Mouse (Mus musculus) bone marrow, adult 2 months (tissue): Measurements from ENCODE around the gene Vmn1r193. TPM values are rescaled to one million over a fixed set of nuclear protein-coding genes. Genes with fewer than 3 reads are reported as not detected.
"Not testable (repeated sequence)": the region's sequence is repeated elsewhere in the genome, so short reads cannot be mapped to it uniquely, and the experiment has no call there.

Experiments used
- H3K27ac ChIP-seq: fragments of 200-500 bp; 2 replicates; pipeline ENCODE4 v1.5.1; 2012; ENCODE audit warnings: low read depth, mild to moderate bottlenecking, control low read depth, inconsistent platforms, low read length; ENCODE audit not compliant: control insufficient read depth, poor library complexity, insufficient read depth
- H3K4me1 ChIP-seq: fragments of 200-500 bp; 2 replicates; pipeline ENCODE4 v1.6.1; 2011; ENCODE audit warnings: low read length; ENCODE audit not compliant: control insufficient read depth, insufficient read depth
- H3K4me3 ChIP-seq: fragments of 200-500 bp; replicated peaks from 2 replicates; pipeline ENCODE3; 2011; ENCODE audit warnings: mild to moderate bottlenecking, low read depth, low read length, control low read depth; ENCODE audit not compliant: control insufficient read depth
- CTCF ChIP-seq: fragments of 200-500 bp; IDR thresholded peaks from 2 replicates; pipeline ENCODE4 v1.5.1; 2011; ENCODE audit warnings: low read length, control low read depth; ENCODE audit not compliant: control insufficient read depth, insufficient read depth
- POLR2A ChIP-seq: fragments of 200-500 bp; IDR thresholded peaks from 2 replicates; pipeline ENCODE4 v1.6.1; 2011; ENCODE audit warnings: low read depth, mild to moderate bottlenecking, control low read depth, low read length, borderline replicate concordance; ENCODE audit not compliant: control insufficient read depth
- WGBS: fragments of 180-500 bp; shearing (Covaris S2); methylation state at CpG from one replicate; pipeline ENCODE4 v1.1.7; 2018; 5-methylcytosine and 5-hydroxymethylcytosine counted together
- polyA plus RNA-seq: library from polyadenylated mRNA; stranded (reverse); fragments of >200 nt; gene quantifications from 2 replicates; pipeline ENCODE4 v1.2.4, GENCODE M21; 2011; ENCODE audit warnings: low replicate concordance; ENCODE audit not compliant: missing spikeins, insufficient read depth, insufficient read length

Vmn1r193 gene
- polyA plus RNA-seq, result 0.42 and 0.72 TPM in 2 replicates

DNA sequence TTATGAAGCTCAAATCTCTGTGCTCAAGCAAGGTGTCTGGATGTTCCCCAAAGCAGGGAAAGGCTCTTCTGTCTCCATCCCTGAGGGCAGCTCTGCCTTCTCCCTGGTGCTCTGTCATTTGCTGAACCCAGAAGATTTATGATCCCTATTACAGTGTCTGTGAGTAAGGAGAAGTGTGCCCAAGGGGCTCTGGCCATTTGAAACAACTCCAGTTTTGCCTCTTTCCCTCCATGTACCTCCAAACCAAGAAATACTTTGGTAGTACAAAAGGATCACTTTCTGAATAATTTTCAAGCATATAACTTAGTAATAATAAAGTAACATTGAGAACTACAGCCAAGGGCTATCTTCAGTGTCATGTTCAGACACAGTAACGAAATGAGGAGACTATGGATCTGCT is at the start of gene Vmn1r193:
Vmn1r193 (minus strand) TSS at position 101 of the 400 bp plus-strand sequence.
- not testable (repeated sequence) for H3K4me3 ChIP-seq, H3K4me1 ChIP-seq, H3K27ac ChIP-seq
- 57% methylated on average over 1 of the region's 1 CpGs for WGBS

DNA sequence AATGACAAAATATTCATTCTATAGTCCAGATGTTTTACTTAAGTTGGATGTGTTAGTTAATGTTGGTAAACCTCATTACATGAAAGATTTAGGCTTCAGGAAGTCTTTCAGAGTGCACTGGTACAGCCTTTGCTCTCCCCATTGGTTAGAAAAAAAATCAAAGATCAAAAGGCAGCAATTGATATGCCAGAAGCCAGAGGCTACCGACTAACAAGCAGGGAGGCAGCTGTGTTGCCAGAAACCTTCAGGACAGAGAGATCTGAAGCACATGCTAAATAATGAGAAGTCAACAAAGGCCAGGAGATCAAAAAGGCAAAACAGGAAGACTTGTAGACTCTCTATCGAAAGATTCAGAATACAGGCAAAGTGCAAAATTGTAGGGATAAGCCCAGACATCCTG is 48.8 kb upstream of the Vmn1r193 start:
- no peak overlapping the region for H3K4me3 ChIP-seq
- 33% methylated on average over 2 of the region's 2 CpGs for WGBS
- H3K27ac ChIP-seq, result no peak overlapping the region
- TF ChIP-seq POLR2A (no peak), CTCF (no peak)
- no peaks in the 10 kb centered on the region for H3K4me1 ChIP-seq

DNA sequence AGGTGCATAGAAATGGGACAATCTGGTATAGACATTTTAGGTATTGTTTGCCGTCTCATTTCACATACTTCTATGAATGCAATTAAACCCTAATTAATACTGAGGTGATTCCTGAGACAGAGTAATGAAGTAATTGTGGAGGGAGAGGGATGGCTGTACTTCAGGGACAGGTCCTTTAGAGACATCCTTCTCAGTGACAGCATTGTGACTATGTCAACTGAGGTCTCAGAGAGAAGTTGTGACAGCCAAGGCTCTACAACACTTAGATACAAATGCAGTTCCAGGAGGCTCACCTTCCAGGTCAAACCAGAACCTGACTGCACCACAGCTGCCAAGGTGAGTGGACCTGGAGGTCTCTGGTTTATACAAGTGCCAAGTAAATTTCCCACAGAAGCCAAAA is 47.3 kb upstream of the Vmn1r193 start, which contains the start of gene Vmn1r195:
Vmn1r195 (plus strand) TSS at position 301 of the 400 bp plus-strand sequence.
- not testable (repeated sequence) for H3K27ac ChIP-seq, H3K4me1 ChIP-seq, H3K4me3 ChIP-seq
- WGBS, result 72% methylated on average over 1 of the region's 1 CpGs

DNA sequence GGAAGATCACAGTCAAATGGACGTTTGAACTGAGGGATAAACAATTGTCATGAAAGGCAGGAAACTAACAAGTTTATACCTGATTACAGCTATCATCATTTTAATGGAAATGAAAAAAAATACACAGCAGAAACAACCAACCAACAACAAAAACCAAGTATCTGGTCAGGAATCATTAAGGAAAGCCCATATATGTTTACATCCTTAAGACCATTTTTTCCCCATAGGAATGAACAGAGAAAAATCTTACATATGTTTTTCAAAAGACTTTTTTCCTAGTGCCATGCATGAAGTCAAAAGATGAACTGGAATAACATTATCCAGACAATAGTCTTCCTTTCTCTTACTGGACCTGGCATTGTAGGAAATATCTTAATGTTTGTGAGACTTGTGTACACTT is 21.0 kb upstream of the Vmn1r193 start, which contains the start of gene Vmn1r194:
Vmn1r194 (plus strand) TSS at position 301 of the 400 bp plus-strand sequence.
- 55% methylated on average over 1 of the region's 1 CpGs for WGBS
- H3K4me1 ChIP-seq, result no peaks in the 10 kb centered on the region
- TF ChIP-seq CTCF (no peak), POLR2A (no peak)
- no peak within 1 kb of the TSS for H3K4me3 ChIP-seq
- no peak within 1 kb of the TSS for H3K27ac ChIP-seq

DNA sequence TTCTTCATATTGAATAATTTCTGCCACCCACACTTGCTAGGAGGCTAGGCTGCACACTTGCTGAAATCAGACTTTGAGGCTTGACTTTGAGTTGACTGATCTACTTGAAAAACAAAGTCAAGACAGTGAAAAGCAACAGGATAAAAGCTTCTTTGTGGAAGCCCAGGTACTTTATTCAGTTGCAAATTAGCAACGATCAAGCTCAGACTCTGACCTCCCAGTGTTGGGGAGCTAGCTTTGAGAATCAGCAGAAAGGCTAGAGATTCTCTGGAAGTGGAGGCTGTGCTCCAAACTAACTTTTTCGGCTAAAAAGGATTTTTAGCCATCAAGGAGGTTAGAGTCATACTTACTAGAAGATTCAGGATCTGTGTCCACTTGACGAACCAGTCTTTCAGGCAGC is 30.2 kb downstream of the Vmn1r193 start:
- H3K27ac ChIP-seq, H3K4me1 ChIP-seq, H3K4me3 ChIP-seq: not testable (repeated sequence)
- WGBS, result 72% methylated on average over 3 of the region's 3 CpGs

GRCm38 (mm10) chr13:22191041-22191440 is 31.9 kb downstream of the Vmn1r193 start, which contains the start of gene Vmn1r192:
Gene Vmn1r192 (minus strand): TSS chr13:22191141.
- TF ChIP-seq POLR2A (no peak), CTCF (no peak)
- Histone ChIP-seq H3K4me1 (no peaks in the 10 kb centered on the region), H3K4me3 (no peak within 1 kb of the TSS), H3K27ac (no peak within 1 kb of the TSS)

GRCm38 (mm10) chr13:22190385-22190784 is 32.6 kb downstream of the Vmn1r193 start:
- 62% methylated on average over 2 of the region's 2 CpGs for WGBS
- H3K4me3 ChIP-seq, result no peak overlapping the region
- no peaks in the 10 kb centered on the region for H3K4me1 ChIP-seq
- TF ChIP-seq POLR2A, result no peak
- no peak for TF ChIP-seq CTCF
- no peak overlapping the region for H3K27ac ChIP-seq

DNA sequence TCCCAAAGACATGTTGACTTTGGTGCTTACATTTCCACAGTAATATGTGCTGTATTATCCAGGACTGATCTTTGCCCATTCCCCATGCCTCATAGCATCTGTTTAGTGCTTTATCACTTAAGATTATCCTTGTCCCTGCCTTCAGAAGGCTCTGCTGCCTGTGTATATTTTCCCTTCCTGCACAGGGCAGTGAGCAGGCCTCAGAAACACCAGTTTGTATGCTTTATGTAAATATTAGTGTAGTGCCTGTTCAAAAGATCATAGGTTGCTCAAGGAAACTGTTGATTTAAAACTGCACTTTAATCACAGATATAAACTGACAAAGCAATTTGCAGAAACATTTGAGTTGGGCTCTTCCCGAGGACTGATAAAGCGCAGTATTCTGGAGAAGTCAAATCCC is 33.6 kb downstream of the Vmn1r193 start:
- TF ChIP-seq POLR2A, result no peak
- TF ChIP-seq CTCF, result no peak
- Histone ChIP-seq H3K27ac (no peak overlapping the region), H3K4me1 (no peaks in the 10 kb centered on the region), H3K4me3 (no peak overlapping the region)
- WGBS, result 84% methylated on average over 2 of the region's 2 CpGs

GRCm38 (mm10) chr13:22183869-22184268 is 39.1 kb downstream of the Vmn1r193 start, which contains the start of gene Vmn1r191:
Gene Vmn1r191 (minus strand): TSS chr13:22183969.
- Histone ChIP-seq H3K4me1 (no peaks in the 10 kb centered on the region), H3K4me3 (no peak within 1 kb of the TSS), H3K27ac (no peak within 1 kb of the TSS)
- 50% methylated on average over 1 of the region's 1 CpGs for WGBS
- TF ChIP-seq POLR2A (no peak), CTCF (no peak)

GRCm38 (mm10) chr13:22168416-22168815 is 54.5 kb downstream of the Vmn1r193 start:
- H3K4me3 ChIP-seq, result no peak overlapping the region
- no peaks in the 10 kb centered on the region for H3K4me1 ChIP-seq
- 80% methylated on average over 15 of the region's 15 CpGs for whole genome bisulfite sequencing
- TF ChIP-seq POLR2A (no peak), CTCF (no peak)
- no peak overlapping the region; the same call in 1 of the 2 replicates for H3K27ac ChIP-seq

Other genes starting within 250 kb of the Vmn1r193 start
- not detected in 2 replicates for gene Pom121l2, start 242.0 kb downstream of the Vmn1r193 start, polyA plus RNA-seq
- gene Prss16, start 213.4 kb downstream of the Vmn1r193 start, polyA plus RNA-seq, result 3.9 and 10.0 TPM in 2 replicates
- 31.8 and 40.4 TPM in 2 replicates for gene Hist1h2ah, start 187.6 kb downstream of the Vmn1r193 start, polyA plus RNA-seq
- 109 and 137 TPM in 2 replicates for gene Hist1h2bk, start 187.3 kb downstream of the Vmn1r193 start, polyA plus RNA-seq
- 144 and 216 TPM in 2 replicates for gene Hist1h4i, start 181.8 kb downstream of the Vmn1r193 start, polyA plus RNA-seq
- 11.7 and 42.0 TPM in 2 replicates for gene Hist1h2ag, start 180.2 kb downstream of the Vmn1r193 start, polyA plus RNA-seq
- gene Hist1h2bj, start 179.9 kb downstream of the Vmn1r193 start, polyA plus RNA-seq, result 40.5 and 87.9 TPM in 2 replicates
- not detected in 2 replicates for gene Vmn1r188, start 138.7 kb downstream of the Vmn1r193 start, polyA plus RNA-seq
- not detected in 2 replicates for gene Vmn1r189, start 117.3 kb downstream of the Vmn1r193 start, polyA plus RNA-seq
- gene Vmn1r191, start 39.2 kb downstream of the Vmn1r193 start, polyA plus RNA-seq, result not detected in 2 replicates
- gene Vmn1r192, start 32.0 kb downstream of the Vmn1r193 start, polyA plus RNA-seq, result not detected in 2 replicates
- not detected in 2 replicates for gene Vmn1r194, start 21.1 kb upstream of the Vmn1r193 start, polyA plus RNA-seq
- not detected in 2 replicates for gene Vmn1r195, start 47.4 kb upstream of the Vmn1r193 start, polyA plus RNA-seq
- gene Vmn1r196, start 66.8 kb upstream of the Vmn1r193 start, polyA plus RNA-seq, result not detected in 2 replicates
- gene Vmn1r197, start 101.4 kb upstream of the Vmn1r193 start, polyA plus RNA-seq, result not detected in 2 replicates
- not detected in 2 replicates for gene Vmn1r198, start 127.2 kb upstream of the Vmn1r193 start, polyA plus RNA-seq
- gene Vmn1r199, start 156.7 kb upstream of the Vmn1r193 start, polyA plus RNA-seq, result not detected in 2 replicates
- gene Vmn1r200, start 167.2 kb upstream of the Vmn1r193 start, polyA plus RNA-seq, result not detected in 2 replicates
- not detected in 2 replicates for gene Vmn1r201, start 248.8 kb upstream of the Vmn1r193 start, polyA plus RNA-seq